Mouse (Mus musculus) ZHBTc4 (cell line): ENCODE measurements around the gene Abcd1.

ENCODE experiments used
- DNase-seq: peaks from one replicate; pipeline ENCODE4 v3.0.0-alpha.2; 2011; ENCODE audit warnings: low read depth, low spot score

The Abcd1 gene

DNA sequence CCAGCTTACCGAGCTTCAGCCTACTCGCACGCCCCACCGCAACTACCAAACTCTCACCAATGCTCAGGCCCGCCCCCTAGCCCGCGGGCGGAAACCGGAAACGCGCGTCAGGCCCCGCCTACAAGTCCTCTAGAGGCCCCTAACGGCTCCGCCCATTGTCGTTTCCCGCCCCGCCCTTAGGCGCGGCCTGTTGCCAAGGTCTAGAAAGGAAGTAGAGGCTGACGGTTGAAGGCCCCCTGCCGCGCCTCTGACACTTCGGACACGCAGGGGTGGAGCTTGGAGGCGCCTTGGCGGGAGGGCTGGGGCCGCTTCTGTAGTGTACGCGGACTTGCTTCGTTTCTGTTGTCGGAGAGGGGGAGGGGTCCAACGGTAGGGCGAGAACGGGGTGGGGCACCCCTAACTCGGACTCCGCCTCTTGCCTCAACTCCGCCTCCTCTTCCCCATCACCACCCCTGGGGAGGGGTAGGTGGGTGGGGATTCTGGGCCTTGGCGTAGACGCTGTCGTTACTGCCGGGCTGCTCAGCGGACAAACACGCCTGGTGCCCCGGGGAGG lies at the start of gene Abcd1, which contains the start of gene Bcap31:
Gene Abcd1, plus strand, starts transcription at position 489 of the 553 bp plus-strand sequence.
Gene Bcap31, minus strand, starts transcription at position 67 of the 553 bp plus-strand sequence.
- DNase-seq: peak; percentile 99

DNA sequence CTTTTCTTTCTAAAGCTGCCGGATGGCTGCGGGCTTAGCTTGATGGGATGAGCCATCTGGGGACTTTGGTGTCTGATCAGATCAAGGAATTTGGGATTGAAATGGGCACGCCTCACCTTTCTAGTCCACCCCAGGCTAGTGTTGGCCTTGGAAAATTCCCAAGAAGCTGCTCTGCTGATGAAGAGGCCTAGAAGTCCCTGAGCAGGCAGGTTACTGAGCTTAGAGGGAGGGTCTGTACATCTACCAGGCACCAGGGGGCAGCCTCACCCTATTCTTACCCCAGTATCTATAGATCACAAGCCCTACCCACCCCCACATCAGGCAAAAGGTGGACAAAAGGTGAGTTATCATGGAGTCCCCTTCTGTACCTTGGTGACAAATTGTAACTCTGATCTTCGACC lies 44.4 kb upstream of the Abcd1 start:
- DNase-seq: peak; percentile 92

DNA sequence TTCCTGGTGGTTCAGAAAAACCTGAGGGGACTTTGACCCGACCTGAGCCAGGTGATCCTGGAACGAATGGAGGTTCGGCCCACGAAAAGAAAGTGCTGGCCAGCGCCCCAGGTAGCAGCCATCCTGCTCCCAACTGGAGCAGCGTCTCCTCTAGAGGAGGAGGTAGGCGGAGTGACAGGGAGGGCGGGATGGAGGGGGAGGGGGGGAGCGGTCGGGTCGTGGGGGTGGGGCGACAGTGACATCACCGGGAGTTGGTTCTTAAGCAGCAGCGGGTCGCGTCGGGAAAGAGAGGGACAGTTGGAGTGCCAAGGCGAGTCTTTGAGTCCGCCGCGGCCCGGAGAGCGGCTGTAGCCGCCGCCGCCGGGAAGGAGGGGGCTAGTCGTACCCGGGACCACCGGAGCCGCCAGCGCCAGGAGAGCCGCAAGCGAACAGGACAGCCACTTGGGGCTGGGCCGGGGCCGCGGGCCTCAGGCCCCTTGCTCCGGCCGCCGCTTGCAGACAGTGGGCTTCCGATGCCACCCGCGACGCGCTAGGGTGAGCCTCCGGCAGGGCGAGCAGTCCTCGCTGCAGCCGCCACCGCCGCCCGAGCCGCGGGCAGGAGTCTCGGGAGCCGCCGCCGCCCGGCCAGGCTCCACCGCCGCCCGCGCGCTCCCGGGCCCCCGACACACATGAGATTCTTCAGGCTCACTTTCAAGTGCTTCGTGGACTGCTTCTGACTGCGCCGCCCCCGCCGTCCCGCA lies 43.3 kb upstream of the Abcd1 start, which contains the start of gene Slc6a8:
Gene Slc6a8, plus strand, starts transcription at position 272 of the 740 bp plus-strand sequence.
- peak; percentile 80 for DNase-seq

DNA sequence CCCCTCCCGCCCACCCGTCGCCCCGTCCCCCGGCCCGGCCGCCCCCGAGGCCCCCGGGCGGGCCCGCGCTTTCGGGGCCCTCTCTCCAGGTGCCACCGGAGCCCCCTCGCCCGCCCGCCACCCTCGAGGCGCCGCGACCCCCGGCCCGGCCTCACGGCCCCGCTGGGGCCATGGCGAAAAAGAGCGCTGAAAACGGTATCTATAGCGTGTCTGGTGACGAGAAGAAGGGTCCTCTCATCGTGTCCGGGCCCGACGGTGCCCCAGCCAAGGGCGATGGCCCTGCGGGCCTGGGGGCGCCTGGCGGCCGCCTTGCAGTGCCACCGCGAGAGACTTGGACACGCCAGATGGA lies 42.8 kb upstream of the Abcd1 start:
- no peak for DNase-seq

DNA sequence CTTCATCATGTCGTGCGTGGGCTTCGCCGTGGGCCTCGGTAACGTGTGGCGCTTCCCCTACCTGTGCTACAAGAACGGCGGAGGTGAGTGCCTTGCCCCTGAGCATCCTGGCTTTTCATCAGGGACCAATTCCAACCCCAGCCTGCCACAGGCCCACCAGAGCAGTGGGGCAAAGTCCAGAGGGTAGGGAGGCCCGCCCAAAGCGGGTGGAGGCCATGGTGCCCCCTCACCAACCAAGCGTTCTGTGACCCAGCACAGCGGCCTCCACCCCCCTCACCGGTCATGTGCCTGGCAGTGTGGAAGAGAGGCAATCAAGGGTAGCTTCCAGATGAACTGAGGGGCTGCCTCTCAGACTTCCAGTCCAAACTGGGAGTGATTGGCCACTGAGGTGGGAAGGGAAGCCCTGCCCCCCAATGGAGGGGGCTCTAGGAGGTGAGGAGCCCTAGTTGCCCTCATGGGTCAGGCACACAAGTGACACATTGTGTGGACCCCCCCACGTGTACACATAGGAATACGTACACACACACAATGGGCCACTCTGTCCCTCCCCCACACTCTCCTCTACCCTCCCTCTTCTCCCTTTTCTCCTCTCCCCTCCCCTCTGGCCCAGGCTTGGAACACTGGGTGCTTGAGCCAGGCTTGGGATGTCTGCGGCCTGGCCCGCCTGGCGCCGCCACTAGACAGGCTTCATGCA lies 42.3 kb upstream of the Abcd1 start:
- no peak for DNase-seq

DNA sequence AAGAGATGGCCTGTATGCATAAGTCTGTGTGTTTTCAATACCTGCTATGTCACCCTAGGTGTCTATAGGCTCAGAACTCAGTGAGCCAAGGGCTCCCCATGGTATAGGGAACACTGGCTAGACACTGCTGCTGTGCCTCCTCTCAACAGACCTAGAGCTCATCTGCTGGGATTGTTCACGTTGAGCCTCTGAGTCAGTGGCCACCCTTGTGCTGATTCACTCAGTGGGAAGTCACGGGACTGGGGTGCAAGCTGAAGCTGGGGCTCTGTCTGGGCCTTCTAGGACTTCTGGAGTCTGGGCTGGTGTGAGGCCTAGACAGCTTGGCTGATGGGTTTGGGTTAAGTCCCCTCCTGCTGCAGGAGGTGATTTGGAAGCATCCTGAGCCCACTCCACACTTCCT lies 41.2 kb upstream of the Abcd1 start:
- no peak for DNase-seq

DNA sequence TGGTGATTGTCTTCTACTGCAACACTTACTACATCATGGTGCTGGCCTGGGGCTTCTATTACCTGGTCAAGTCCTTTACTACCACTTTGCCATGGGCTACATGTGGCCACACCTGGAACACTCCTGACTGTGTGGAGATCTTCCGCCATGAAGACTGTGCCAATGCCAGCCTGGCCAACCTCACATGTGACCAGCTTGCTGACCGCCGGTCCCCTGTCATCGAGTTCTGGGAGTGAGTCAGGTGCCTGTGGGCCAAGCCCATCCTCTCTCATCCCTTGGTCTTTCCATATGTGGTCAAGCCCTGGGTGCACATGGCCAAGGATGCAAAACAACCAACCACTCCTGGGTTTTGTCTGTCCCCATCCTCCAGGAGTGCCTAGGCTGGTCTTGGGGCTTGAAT lies 39.7 kb upstream of the Abcd1 start:
- DNase-seq: no peak

DNA sequence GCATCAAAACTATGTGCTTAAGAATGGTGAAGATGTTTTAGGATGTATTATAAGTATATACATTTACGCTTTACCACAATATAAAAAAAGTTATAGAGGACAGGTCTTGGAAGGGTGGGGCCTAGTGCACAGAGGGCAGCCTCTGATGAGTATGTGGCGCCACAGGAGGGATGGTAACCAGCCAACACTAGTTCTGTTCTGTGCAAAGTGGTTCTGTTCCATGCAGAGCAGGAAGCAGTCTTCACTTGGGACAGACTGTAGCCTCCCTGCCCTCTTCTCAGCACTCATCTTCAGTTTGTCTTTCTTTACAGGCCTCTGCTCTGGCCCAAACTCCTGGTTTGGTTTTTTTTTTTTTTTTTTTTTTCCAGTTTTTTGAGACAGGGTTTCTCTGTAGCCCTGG lies 32.2 kb upstream of the Abcd1 start:
- peak; percentile 67 for DNase-seq

DNA sequence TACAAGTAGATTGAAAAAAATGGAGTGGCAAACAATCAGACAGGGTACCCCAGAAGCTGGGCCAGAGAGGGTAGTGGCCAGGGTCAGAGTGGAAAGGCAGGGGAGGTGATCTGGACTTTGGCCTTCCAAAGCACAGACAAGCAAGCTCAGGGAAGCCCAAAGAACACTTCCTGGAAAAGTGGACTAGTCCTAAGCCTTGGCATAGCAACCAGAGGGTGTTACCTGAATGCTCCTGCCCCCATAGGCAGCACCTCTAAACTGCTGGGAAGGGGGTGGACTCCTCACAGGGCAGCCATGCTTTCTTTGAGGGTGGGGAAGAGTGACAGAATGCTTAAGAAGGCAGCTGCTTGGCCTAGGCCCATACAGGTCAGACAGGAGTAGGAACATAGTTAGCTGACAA lies 31.4 kb upstream of the Abcd1 start:
- no peak for DNase-seq

DNA sequence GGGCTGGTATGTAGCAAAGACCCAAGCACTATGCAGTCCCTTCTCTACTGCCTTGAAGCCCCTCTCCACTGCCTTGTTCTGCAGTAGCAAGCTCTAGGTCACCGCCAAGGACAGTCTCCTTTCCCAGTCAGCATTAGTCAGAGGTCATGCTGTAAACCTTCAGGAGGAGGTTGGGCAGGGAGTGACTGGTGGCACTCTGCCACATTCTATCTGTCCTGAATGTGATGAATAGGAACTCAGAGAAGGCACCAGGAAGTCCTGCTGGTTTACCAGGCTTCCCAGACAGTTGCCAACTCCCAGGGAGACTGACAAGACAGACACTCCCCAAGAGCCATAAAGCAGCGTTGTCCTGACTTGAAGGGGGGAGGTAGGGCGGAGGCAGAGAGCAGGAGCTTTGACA lies 30.8 kb upstream of the Abcd1 start:
- peak; percentile 64 for DNase-seq

DNA sequence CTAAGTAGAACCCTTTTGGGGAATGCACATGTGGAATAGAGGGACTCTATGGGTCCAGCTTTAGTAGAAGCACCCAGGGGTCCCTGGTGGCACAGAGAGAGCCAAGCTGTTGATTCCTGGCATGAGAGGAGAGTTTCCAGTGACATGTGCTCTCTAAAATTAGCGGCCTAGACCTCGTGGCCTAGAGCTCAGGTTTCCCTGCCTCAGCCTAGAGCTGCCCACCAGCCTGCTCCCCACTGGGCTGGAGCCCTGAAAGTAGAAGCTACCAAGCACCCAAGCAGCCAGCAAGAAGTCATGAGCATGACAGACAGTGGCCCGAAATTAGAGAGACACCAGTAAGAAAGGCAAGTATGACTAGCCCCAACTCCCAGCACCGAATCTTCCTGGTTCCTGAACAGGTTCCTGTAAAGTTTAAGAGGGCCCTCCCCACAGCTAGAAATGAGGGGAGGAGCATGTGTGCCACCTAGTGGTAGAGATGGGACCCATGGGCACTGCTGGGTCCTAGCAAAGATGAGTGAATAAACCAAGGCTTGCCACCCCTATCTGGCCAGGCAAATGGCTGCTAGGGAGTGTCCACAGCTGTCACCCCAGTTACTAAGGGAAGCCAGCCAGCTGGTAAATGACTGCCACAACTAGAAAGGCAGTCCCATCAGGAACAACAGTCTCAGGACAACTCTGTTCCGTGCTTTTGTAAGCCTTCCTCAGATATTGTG lies 25.3 kb upstream of the Abcd1 start:
- DNase-seq: peak; percentile 61

DNA sequence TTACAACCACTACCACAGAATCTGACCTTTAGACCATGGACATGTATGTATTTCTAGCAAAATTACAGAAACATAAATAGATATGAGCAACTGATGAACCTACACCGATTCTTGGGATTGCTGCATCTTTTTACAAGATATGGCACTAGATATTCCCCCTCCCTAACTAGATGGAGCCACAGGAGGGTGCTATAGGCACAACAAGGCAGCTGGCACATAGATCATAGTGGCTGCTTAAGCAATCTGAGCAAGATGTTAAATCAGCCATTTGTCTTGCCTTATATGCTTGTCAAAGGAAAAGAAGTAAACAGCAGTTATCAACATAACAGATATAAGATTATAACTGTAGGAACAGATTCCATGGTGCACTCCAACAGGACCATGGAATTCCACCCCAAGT lies 15.9 kb upstream of the Abcd1 start:
- no peak for DNase-seq

DNA sequence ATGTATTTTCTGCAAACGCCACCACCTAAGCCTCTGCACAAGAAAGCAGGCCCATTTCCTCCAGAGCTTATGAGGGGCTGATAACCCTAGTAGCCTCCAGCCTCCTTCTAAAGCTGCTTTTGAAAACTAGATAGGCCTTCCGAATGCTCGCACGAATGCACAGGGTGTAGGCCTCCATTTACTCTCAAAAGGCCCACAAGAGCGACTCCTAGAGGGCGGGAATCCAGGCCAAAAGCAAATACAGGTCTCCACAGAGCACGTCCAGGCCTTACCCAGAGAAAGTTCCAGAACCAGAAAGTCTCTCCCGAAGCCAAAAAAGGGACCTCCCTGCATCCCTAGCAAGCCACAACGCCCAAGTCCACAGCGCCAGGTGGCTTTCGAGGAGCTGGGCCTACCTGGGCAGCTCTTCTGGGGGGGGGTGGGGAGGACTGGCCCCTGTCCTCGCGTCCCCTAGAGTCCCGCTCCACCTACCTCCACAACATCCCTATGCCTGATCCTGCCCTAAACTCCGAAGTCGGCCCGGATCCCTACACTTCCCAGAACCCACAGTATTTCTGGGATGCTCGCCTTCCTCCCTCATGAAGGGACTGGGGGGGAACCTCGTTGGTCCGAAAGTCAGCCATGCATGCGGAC lies 805 bp upstream of the Abcd1 start:
- DNase-seq: peak; percentile 72

DNA sequence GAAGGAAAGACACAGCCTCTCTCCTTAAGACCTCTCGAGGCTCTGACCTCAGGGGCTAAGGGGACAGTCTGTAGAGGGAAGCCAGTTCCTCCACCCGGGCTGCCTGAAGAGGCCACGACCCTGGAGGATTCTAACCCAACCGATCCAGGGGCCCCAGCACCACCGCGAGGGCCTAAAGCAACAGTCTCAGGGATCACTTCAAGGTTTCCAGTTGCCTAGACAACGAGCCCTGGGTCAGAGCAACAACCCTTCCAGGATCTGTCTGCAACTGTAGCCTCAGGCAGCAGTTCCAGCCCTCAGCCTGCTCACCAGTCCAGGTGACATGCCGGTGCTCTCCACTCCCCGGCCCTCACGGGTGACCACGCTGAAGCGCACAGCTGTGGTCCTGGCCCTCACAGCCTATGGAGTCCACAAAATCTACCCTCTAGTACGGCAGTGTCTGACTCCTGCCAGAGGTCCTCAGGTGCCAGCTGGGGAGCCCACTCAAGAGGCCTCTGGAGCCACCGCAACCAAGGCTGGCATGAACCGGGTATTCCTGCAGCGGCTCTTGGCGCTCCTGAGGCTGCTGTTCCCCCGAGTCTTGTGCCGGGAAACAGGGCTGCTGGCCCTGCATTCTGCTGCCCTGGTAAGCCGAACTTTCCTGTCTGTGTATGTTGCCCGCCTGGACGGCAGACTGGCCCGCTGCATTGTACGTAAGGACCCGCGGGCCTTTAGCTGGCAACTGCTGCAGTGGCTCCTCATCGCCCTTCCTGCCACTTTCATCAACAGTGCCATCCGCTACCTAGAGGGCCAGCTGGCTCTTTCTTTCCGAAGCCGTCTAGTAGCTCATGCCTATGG lies 530 bp downstream of the Abcd1 start:
- peak; percentile 79 for DNase-seq

DNA sequence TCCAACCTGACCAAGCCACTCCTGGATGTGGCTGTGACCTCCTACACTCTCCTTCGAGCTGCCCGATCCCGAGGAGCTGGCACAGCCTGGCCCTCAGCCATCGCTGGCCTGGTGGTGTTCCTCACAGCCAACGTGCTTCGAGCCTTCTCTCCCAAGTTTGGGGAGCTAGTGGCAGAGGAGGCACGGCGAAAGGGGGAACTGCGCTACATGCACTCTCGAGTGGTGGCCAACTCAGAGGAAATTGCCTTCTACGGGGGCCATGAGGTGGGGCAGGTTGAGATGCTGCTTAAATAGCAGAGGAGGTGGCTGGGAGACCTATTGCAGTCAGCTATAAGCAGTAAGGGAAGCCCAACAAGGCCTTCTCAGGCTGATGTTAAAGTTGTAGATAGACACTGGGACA lies 1.3 kb downstream of the Abcd1 start:
- DNase-seq: no peak

DNA sequence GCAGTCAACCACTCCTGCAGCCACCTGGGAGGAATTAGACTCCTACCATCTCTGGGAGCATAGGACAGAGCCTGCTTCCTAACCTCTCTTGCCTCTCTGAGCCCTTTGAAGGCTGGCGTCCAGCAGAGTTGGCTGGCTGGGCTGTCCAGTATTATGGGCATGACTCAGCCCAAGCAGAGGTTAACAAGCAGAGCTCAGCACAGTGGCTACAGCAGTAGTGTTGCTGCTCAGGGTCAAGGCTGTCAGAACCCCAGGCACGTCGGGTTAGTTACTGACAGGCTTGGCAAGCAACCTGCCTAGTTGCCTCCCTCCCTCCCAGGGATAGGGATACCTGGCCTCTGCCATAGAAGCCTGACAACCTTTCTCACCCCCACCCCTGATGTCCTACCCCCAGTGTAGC lies 1.9 kb downstream of the Abcd1 start:
- no peak for DNase-seq

DNA sequence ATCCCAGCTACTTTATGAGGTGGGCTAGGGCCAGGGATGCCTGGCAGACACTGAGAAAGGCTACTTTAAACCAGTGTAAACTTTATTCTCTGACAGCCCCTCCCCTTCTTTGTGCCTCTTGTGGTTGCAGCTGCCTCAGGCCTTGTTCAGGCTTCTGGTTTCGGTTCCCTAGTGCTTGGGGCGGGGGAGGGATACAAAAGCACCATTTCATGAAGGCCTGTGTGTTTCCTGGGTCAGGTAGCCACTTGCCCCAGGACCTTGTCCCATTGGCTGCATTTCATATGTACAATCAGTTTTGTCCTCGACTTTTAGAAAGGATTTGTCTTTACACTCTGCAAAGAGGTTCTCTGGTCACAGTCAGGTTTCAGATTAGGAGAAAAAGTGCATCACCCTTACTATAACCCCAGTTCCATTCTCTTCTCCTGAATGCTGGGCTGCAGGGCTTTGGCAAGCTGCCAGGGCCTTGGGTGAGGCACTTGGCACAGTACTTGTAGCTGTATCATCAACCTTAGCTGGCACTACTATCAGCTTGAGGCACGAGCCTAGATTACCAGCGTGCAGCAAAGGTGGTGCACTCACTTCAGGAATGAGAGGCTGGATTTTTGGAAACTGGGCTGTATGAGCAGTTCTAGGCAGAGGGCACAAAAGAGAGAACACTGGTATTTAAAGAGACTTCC lies 2.4 kb downstream of the Abcd1 start:
- DNase-seq: peak; percentile 19

DNA sequence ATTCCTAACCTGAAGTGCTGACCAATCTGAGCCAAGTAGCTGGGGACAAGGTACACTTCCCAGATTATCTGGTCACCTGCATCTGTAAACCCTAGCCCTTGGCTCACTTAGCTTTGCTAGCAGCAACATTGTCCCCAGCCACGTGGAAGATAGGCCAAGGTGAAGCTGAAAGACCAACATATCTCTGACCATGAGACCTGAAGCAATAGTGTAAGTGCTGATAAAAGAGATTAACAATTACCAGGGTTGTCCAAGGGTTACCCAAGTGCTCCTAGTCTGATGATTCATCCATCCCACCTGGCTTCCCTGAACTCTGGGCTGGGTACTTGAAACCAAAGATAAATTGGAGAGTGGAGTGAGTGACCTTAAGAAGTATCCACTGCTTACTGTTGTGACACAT lies 14.5 kb downstream of the Abcd1 start:
- DNase-seq: no peak

DNA sequence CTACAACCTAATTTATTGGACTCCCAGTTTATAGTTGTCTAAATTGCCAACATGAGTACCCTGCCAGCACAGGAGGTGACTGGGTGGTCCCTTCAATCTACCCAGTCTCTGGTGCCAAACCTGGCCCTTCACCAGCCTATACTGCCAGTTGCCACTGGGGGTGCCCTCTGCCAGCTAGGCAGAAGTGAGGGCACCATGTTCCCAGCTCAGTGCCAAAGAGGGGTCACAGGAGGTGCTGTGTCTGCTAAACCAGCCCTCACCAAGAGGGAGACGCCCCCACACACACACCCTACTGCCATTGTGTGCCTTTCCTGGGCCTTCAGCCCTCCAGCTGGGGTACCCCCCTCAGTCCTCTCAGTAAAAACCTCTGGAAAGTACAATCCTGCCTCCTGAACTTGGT lies 21.8 kb downstream of the Abcd1 start:
- DNase-seq: no peak

DNA sequence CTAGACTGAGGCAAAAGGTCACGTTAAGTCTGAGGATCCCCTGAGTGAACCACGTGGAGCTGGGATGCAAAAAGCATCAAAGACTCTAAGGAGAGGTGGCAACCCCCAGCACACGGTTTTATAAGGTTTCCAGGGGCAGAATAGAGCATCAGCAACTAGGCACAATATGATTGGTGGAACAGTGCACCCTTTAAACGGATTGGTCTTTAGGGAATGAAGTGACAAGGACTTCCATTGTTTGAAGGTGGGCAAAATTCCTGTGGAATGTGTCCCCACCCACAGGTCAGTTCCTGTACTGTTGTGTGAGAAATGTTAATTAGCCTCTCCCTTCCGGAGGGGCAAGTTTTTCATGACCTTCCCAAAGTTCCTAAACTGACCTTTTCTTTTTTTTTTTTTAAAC lies 22.8 kb downstream of the Abcd1 start:
- peak; percentile 88 for DNase-seq
